Mouse (Mus musculus): ENCODE results near the gene Pnpla8. TPM values are rescaled to one million over a fixed set of nuclear protein-coding genes. Genes with fewer than 3 reads are reported as not detected.

Gene Pnpla8
- polyA plus RNA-seq, 1 experiment from 2014 or later: 63.5 TPM

GRCm38 (mm10) chr12:44371076-44371710, 150.0 kb downstream of the Pnpla8 start:
- H3K4me2 ChIP-seq: no peak overlapping the region
- no peak overlapping the region for H3K27ac ChIP-seq
- no peaks in the 10 kb centered on the region for H3K36me3 ChIP-seq
- H3K4me1 ChIP-seq: 0 out of 2 replicates have a peak, but pooled peaks cover 3% of the 10 kb centered on the region
- no peaks in the 10 kb centered on the region for H3K27me3 ChIP-seq
- ATAC-seq (ENCODE audit: insufficient number of reproducible peaks, insufficient read depth, low FRiP score, low TSS enrichment, low read depth): no peak
- no peak overlapping the region for H3K4me3 ChIP-seq
- no peaks in the 10 kb centered on the region for H3K9me3 ChIP-seq
- H3K9ac ChIP-seq: no peak overlapping the region
- WGBS: 51% methylated on average over 3 of the region's 3 CpGs

Small RNA genes within 50 kb of the gene (microRNA-seq; reads per million reads assigned to microRNA genes)
- gene Mir5627: not detected

Other genes starting within 250 kb of the Pnpla8 start
- 19.8 and 25.7 TPM in 2 replicates for gene Dnajb9, start 11.0 kb upstream of the Pnpla8 start, polyA plus RNA-seq (2015; fragmentation: Nextera tagmentation; extraction: Ambion mirVana)
- 3.6 and 4.5 TPM in 2 replicates for gene Nrcam, start 107.5 kb downstream of the Pnpla8 start, polyA plus RNA-seq (2015; fragmentation: Nextera tagmentation; extraction: Ambion mirVana)

Measured in embryonic facial prominence, embryonic 13.5 days (tissue).